Mouse (Mus musculus) midbrain, embryonic 10.5 days (tissue): ENCODE results near the gene Sertad1. TPM values are rescaled to one million over a fixed set of nuclear protein-coding genes. Genes with fewer than 3 reads are reported as not detected.

ENCODE experiments used
- DNase-seq: peaks from one replicate; pipeline ENCODE4 v3.0.0-alpha.2; 2017; ENCODE audit warnings: low spot score
- H3K27ac ChIP-seq: fragments of 300-500 bp; sonication (generic); replicated peaks from 2 replicates; pipeline ENCODE4 v1.5.1; 2016; ENCODE audit warnings: mild to moderate bottlenecking
- H3K27me3 ChIP-seq: fragments of 300-500 bp; sonication (generic); 2 replicates; pipeline ENCODE4 v1.6.1; 2016; ENCODE audit warnings: low read depth, mild to moderate bottlenecking; ENCODE audit not compliant: poor library complexity, severe bottlenecking
- H3K36me3 ChIP-seq: fragments of 300-500 bp; sonication (generic); 2 replicates; pipeline ENCODE4 v1.6.1; 2016; ENCODE audit warnings: mild to moderate bottlenecking, moderate library complexity
- H3K4me1 ChIP-seq: fragments of 300-500 bp; sonication (generic); 2 replicates; pipeline ENCODE4 v1.6.1; 2016
- H3K4me3 ChIP-seq: fragments of 300-500 bp; sonication (generic); 2 replicates; pipeline ENCODE4 v1.5.1; 2016; ENCODE audit warnings: mild to moderate bottlenecking, moderate library complexity
- H3K9me3 ChIP-seq: fragments of 300-500 bp; sonication (generic); replicated peaks from 2 replicates; pipeline ENCODE4 v1.6.1; 2016; ENCODE audit warnings: mild to moderate bottlenecking
- WGBS: fragments of 180-500 bp; shearing (Covaris S2); methylation state at CpG from one replicate; pipeline ENCODE4 v1.1.7; 2016; 5-methylcytosine and 5-hydroxymethylcytosine counted together
- polyA plus RNA-seq: library from polyadenylated mRNA; unstranded; fragments of >200 nt; fragmentation: Nextera tagmentation; extraction: Ambion mirVana; gene quantifications from 2 replicates; pipeline ENCODE4 v1.2.1, GENCODE M21; 2016

The Sertad1 gene
- polyA plus RNA-seq, 1 experiment from 2014 or later: 19.2 TPM

- Histone ChIP-seq H3K27ac (no peak overlapping the region), H3K4me3 (no peak overlapping the region), H3K36me3 (no peaks in the 10 kb centered on the region), H3K27me3 (no peaks in the 10 kb centered on the region), H3K4me1 (0 out of 2 replicates have a peak, but pooled peaks cover 4% of the 10 kb centered on the region), H3K9me3 (no peaks in the 10 kb centered on the region)
- WGBS: 85% methylated on average over 10 of the region's 10 CpGs
- no peak for DNase-seq
Measured at GRCm38 (mm10) chr7:27454461-27455121, 32.1 kb upstream of the Sertad1 start.

- H3K36me3 ChIP-seq: no peaks in the 10 kb centered on the region
- 0 out of 2 replicates have a peak, but pooled peaks cover 4% of the 10 kb centered on the region for H3K4me1 ChIP-seq
- no peak for DNase-seq
- H3K27ac ChIP-seq: no peak overlapping the region
- no peaks in the 10 kb centered on the region for H3K9me3 ChIP-seq
- no peak overlapping the region for H3K4me3 ChIP-seq
- H3K27me3 ChIP-seq: no peaks in the 10 kb centered on the region
- 90% methylated on average over 3 of the region's 3 CpGs for WGBS
Measured at GRCm38 (mm10) chr7:27455273-27455672, 31.4 kb upstream of the Sertad1 start.

DNA sequence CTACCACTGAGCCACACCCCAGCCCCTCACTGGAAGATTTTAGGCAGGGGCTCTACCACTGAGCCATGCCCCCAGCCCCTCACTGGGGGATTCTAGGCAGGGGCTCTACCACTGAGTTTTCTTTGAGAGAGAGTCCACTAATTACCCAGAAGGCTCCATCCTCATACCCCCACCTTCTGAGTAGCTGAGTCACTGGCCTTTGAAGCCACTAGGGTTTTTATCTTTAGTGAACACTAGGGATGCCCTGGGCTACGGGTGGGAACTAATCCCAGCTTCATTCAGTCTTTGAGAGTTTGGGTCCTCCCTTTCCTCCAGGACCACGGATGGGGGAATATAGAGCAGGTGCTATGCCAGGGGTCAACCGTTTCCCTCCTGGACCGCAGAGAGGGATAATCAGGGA, 28.1 kb upstream of the Sertad1 start:
- no peaks in the 10 kb centered on the region for H3K9me3 ChIP-seq

GRCm38 (mm10) chr7:27459640-27460039, 27.1 kb upstream of the Sertad1 start:
- Histone ChIP-seq H3K27ac (no peak overlapping the region), H3K4me1 (no peaks in the 10 kb centered on the region), H3K4me3 (no peak overlapping the region), H3K9me3 (no peaks in the 10 kb centered on the region), H3K36me3 (no peaks in the 10 kb centered on the region), H3K27me3 (no peaks in the 10 kb centered on the region)
- 95% methylated on average over 5 of the region's 5 CpGs for WGBS
- no peak for DNase-seq

More for the DNA sequence above, 28.1 kb upstream of the Sertad1 start:
- Histone ChIP-seq H3K4me1 (no peaks in the 10 kb centered on the region), H3K27ac (no peak overlapping the region), H3K27me3 (no peaks in the 10 kb centered on the region), H3K36me3 (no peaks in the 10 kb centered on the region), H3K4me3 (no peak overlapping the region)
- 85% methylated on average over 4 of the region's 4 CpGs for WGBS
- no peak for DNase-seq

- no peak for DNase-seq
- H3K9me3 ChIP-seq: no peaks in the 10 kb centered on the region
- no peak overlapping the region for H3K27ac ChIP-seq
- H3K36me3 ChIP-seq: no peaks in the 10 kb centered on the region
- WGBS: 87% methylated on average over 6 of the region's 6 CpGs
- no peak overlapping the region for H3K4me3 ChIP-seq
- no peaks in the 10 kb centered on the region for H3K27me3 ChIP-seq
- no peaks in the 10 kb centered on the region for H3K4me1 ChIP-seq
Measured at GRCm38 (mm10) chr7:27460477-27460876, 26.2 kb upstream of the Sertad1 start.

DNA sequence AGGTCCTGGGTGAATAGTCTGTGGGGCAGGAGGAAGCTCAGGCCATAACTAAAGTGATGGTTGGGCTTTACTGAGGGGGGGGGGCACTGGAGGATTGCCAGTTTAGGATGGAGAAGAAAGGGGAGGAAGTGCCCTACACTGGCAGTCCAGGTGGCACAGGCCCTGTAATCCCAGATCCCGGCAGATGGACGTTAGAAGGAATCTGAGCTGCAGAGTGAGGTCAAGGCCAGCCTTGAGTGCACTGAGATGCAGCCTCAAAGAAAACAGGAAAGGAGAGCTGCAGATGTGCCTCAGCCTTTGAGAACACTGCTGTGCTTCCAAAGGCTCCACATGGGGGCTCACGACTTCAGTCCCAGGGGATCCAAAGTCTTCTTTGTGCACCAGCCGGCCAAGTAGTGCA, 19.1 kb upstream of the Sertad1 start:
- no peak overlapping the region for H3K4me3 ChIP-seq
- no peaks in the 10 kb centered on the region for H3K36me3 ChIP-seq
- WGBS: 48% methylated on average over 4 of the region's 4 CpGs
- peaks cover 5% of the 10 kb centered on the region for H3K4me1 ChIP-seq
- no peaks in the 10 kb centered on the region for H3K27me3 ChIP-seq
- H3K9me3 ChIP-seq: no peaks in the 10 kb centered on the region
- no peak overlapping the region for H3K27ac ChIP-seq
- DNase-seq: no peak

- DNase-seq: no peak
- Histone ChIP-seq H3K27me3 (no peaks in the 10 kb centered on the region), H3K4me1 (peaks cover 19% of the 10 kb centered on the region), H3K4me3 (no peak overlapping the region), H3K36me3 (peaks cover 7% of the 10 kb centered on the region), H3K9me3 (no peaks in the 10 kb centered on the region), H3K27ac (no peak overlapping the region)
- WGBS: 87% methylated on average over 11 of the region's 11 CpGs
Measured at GRCm38 (mm10) chr7:27471390-27472120, 15.2 kb upstream of the Sertad1 start.

DNA sequence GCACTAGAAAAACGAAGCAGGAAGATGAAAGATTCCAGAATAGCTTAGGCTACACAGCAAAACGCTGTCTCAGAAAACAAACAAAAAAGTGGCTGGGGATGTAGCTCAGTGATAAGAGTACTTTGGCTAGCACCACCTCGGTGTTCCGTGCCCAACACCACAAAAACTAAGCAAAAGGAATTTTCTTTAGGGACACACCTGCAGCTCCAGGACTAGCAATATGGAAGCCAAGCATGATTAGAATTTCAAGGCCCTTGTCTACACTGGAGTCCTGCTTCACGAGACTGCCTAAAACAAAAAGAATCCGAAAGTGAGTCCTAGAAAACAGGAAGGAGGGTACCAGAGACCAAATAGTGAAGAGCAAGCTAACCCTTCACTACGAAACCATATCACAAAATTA, 14.1 kb upstream of the Sertad1 start:
- H3K27me3 ChIP-seq: no peaks in the 10 kb centered on the region
- peaks cover 19% of the 10 kb centered on the region for H3K4me1 ChIP-seq
- H3K9me3 ChIP-seq: no peaks in the 10 kb centered on the region
- no peak for DNase-seq
- peak overlapping the region; percentile 81 for H3K4me3 ChIP-seq
- peaks cover 18% of the 10 kb centered on the region for H3K36me3 ChIP-seq
- H3K27ac ChIP-seq: peak overlapping the region; percentile 92
- 43% methylated on average over 7 of the region's 7 CpGs for WGBS

DNA sequence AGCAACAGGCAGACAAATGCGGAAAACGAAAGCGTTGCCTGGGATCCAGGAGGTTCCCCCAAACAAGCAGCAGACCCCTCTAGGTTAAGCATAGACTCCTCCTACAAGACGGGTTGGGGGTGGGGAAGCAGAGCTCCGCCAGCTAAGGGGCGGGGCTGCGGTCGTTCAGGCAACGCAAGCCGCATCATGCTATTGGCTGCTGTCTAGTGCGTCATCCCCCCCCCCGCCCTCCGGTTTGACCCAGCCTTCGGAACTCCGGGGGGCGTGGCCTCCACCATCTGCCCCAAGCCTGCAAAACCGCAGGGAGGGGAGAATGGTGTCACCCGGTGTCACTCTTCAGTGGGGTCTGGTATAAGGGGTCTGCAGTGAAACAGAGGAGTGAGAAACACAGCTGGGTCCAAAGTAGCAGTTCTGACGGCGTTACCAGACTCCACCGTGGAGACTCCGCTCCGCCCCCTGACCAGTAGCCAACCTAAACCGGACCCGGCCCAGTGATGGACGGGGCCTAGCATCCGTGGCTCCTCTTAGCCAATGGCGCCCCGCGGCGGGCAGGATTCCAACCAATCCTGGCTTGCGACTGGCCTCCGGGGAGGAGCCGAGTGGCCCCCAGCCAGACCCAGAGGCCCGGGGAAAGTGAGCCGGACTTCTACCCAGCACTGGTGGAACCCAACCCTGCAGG, 13.4 kb upstream of the Sertad1 start, which contains the start of gene Sertad3:
Gene Sertad3, plus strand, starts transcription at position 613 of the 679 bp plus-strand sequence.
- peaks cover 19% of the 10 kb centered on the region for H3K4me1 ChIP-seq
- peak; percentile 99 for DNase-seq
- WGBS: under 1% methylated on average over 36 of the region's 36 CpGs
- H3K27me3 ChIP-seq: no peaks in the 10 kb centered on the region
- peak within 1 kb of the TSS; percentile 81 for H3K4me3 ChIP-seq
- H3K27ac ChIP-seq: peak within 1 kb of the TSS; percentile 92
- H3K9me3 ChIP-seq: no peaks in the 10 kb centered on the region
- peaks cover 24% of the 10 kb centered on the region for H3K36me3 ChIP-seq

GRCm38 (mm10) chr7:27473835-27474489, 12.7 kb upstream of the Sertad1 start:
- no peak for DNase-seq
- H3K9me3 ChIP-seq: no peaks in the 10 kb centered on the region
- peaks cover 19% of the 10 kb centered on the region for H3K4me1 ChIP-seq
- peak overlapping the region; percentile 81 for H3K4me3 ChIP-seq
- WGBS: under 1% methylated on average over 34 of the region's 34 CpGs
- peak overlapping the region; percentile 92 for H3K27ac ChIP-seq
- peaks cover 24% of the 10 kb centered on the region for H3K36me3 ChIP-seq
- no peaks in the 10 kb centered on the region for H3K27me3 ChIP-seq

DNA sequence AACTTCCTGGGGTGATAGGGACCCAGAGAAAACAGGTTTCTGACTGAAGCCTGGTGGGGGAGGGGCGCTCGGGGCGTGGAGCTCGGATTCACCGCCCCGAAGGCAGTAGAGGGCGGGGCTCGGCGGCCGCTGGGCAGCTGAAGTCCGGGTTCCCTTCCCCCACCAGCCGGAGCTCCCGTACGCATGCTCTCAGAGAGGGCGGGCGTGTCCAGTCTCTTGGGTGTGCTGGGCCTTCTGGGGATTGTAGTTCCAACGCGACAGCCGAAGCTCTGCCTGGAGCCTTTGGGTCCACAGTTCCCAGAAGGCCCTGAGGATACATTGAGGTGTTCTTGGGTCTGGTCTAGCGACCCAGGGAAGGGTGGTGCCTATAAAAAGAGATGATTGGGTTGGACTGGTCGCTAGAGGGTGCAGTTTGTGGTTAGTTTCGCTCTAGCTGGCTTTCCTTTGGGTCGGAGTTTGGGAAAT, 12.2 kb upstream of the Sertad1 start:
- Histone ChIP-seq H3K36me3 (peaks cover 24% of the 10 kb centered on the region), H3K27ac (peak overlapping the region; percentile 92), H3K27me3 (no peaks in the 10 kb centered on the region), H3K4me3 (peak overlapping the region; percentile 81), H3K9me3 (no peaks in the 10 kb centered on the region), H3K4me1 (peaks cover 19% of the 10 kb centered on the region)
- DNase-seq: peak; percentile 97
- under 1% methylated on average over 23 of the region's 23 CpGs for WGBS

DNA sequence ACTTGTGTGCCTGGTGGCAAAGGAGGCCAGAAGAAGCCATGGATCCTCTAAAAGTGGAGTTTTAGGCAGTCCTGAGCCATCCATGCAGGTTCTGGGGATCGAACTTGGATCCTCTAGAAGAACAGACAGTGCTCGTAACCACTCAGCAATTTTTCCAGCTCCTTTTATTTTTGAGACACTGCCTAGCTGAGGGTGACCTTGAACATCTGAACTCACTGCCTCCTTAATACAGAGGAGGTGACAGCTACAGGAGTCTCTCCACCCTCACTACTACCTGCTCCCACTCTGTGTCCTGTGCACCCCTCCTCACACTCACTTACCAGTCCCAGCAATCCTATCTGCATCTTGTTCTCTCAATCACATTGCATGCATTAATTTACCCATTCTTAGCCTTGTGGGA, 11.1 kb upstream of the Sertad1 start:
- H3K36me3 ChIP-seq: peaks cover 24% of the 10 kb centered on the region
- no peaks in the 10 kb centered on the region for H3K9me3 ChIP-seq
- 98% methylated on average over 2 of the region's 2 CpGs for WGBS
- DNase-seq: no peak
- peak overlapping the region; percentile 81; the same call in 1 of the 2 replicates for H3K4me3 ChIP-seq
- no peak overlapping the region for H3K27ac ChIP-seq
- H3K4me1 ChIP-seq: peaks cover 20% of the 10 kb centered on the region
- no peaks in the 10 kb centered on the region for H3K27me3 ChIP-seq
